Mouse (Mus musculus) stomach, postnatal 0 days (tissue): ENCODE data around the gene Cntnap2.

Experiments used
- CTCF ChIP-seq: IDR thresholded peaks from 2 replicates; pipeline ENCODE4 v1.5.1; 2016; ENCODE audit warnings: antibody characterized with exemption, low read depth, mild to moderate bottlenecking, moderate library complexity
- EP300 ChIP-seq: optimal IDR thresholded peaks from 2 replicates; pipeline ENCODE3; 2016; ENCODE audit warnings: antibody characterized with exemption

DNA sequence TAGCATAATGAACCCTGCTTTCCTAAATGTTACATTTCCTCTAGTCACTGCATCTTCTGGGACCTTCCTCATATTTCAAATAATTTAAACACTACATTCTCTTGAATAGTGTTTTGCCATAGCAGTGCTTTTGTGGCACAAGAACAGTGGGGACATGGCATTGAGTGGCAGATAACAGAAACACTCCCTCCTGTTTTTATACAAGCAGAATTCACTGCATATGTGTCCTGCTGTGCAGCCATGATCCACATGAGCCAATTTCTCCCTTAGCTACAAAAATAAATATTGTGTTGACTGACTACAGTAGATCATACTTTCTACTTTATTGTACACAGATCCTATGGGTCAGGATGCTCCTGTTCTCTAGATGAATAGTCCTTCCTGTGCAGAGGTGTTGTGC is 1553.2 kb downstream of the Cntnap2 start:
- no peak for TF ChIP-seq CTCF
- TF ChIP-seq EP300, result no peak
